Mouse (Mus musculus) megakaryocyte, embryonic 14.5 days (primary cell): ENCODE data around the gene Nfic.

ENCODE experiments used
- FLI1 ChIP-seq: IDR thresholded peaks from 2 replicates; pipeline ENCODE4 v1.6.1; 2012; ENCODE audit warnings: low read length, inconsistent platforms, mixed read lengths
- GATA1 ChIP-seq: IDR thresholded peaks from 3 replicates; pipeline ENCODE4 v1.6.1; 2012; ENCODE audit warnings: mixed read lengths, low read length, inconsistent platforms, borderline replicate concordance

- TF ChIP-seq GATA1 (no peak), FLI1 (no peak)
These were observed 2.5 kb downstream of the Nfic start for GRCm38 (mm10) chr10:81452947-81453288.
